Mouse (Mus musculus): ENCODE measurements around the gene Ptrhd1. TPM values are rescaled to one million over a fixed set of nuclear protein-coding genes. Genes with fewer than 3 reads are reported as not detected.
A peak's percentile ranks its signal among the peaks of the same experiment; 100 is the strongest.

Gene Ptrhd1
- polyA plus RNA-seq (2011; ENCODE audit: insufficient read depth, insufficient read length, low read depth, missing spikeins): 6.9 and 7.2 TPM in 2 replicates

GRCm38 (mm10) chr12:4233572-4234508, at the start of gene Ptrhd1, which contains the start of gene Cenpo:
Ptrhd1 (plus strand) TSS chr12:4234027.
Cenpo (minus strand) TSS chr12:4234294.
- peaks cover 12% of the 10 kb centered on the region; the same call in 1 of the 2 replicates for H3K36me3 ChIP-seq (ENCODE audit: control insufficient read depth, insufficient read depth, low read length, poor library complexity, severe bottlenecking)
- peak within 1 kb of the TSS; percentile 34 for H3K9ac ChIP-seq (ENCODE audit: low read depth, poor library complexity, severe bottlenecking)
- no peaks in the 10 kb centered on the region for H3K4me1 ChIP-seq (ENCODE audit: control insufficient read depth, insufficient read depth, low read length)
- H3K27ac ChIP-seq (ENCODE audit: insufficient read depth, low read length): peak within 1 kb of the TSS; percentile 83
- no peaks in the 10 kb centered on the region for H3K27me3 ChIP-seq (ENCODE audit: control insufficient read depth, insufficient read depth, low read length, poor library complexity, severe bottlenecking)
- TF ChIP-seq POLR2A (IDR thresholded peaks at IDR 0.05; ENCODE audit: insufficient read depth, low read length) (peak; percentile 91), EP300 (IDR thresholded peaks at IDR 0.05; ENCODE audit: insufficient read depth, low read depth, low read length) (0 out of 2 replicates have a peak, but pooled peaks have one; percentile 40), CTCF (IDR thresholded peaks at IDR 0.05; ENCODE audit: low read depth, low read length) (no peak)
- peak within 1 kb of the TSS; percentile 74 for H3K4me3 ChIP-seq (ENCODE audit: low read depth, low read length)
- no peaks in the 10 kb centered on the region for H3K9me3 ChIP-seq (replicated peaks; ENCODE audit: control insufficient read depth, insufficient read depth, low read length, poor library complexity, severe bottlenecking)

- peaks cover 4% of the 10 kb centered on the region for H3K4me1 ChIP-seq (ENCODE audit: control insufficient read depth, insufficient read depth, low read length)
Measured at GRCm38 (mm10) chr12:4184648-4185047, 49.2 kb upstream of the Ptrhd1 start.

GRCm38 (mm10) chr12:4188171-4189059, 45.4 kb upstream of the Ptrhd1 start:
- Histone ChIP-seq H3K4me1 (ENCODE audit: control insufficient read depth, insufficient read depth, low read length) (no peaks in the 10 kb centered on the region), H3K27ac (ENCODE audit: insufficient read depth, low read length) (peak overlapping the region; percentile 65), H3K27me3 (ENCODE audit: control insufficient read depth, insufficient read depth, low read length, poor library complexity, severe bottlenecking) (no peaks in the 10 kb centered on the region), H3K9ac (ENCODE audit: low read depth, poor library complexity, severe bottlenecking) (peak overlapping the region; percentile 7; the same call in 1 of the 2 replicates), H3K36me3 (ENCODE audit: control insufficient read depth, insufficient read depth, low read length, poor library complexity, severe bottlenecking) (no peaks in the 10 kb centered on the region), H3K9me3 (replicated peaks; ENCODE audit: control insufficient read depth, insufficient read depth, low read length, poor library complexity, severe bottlenecking) (no peaks in the 10 kb centered on the region), H3K4me3 (ENCODE audit: low read depth, low read length) (no peak overlapping the region; the same call in 1 of the 2 replicates)
- TF ChIP-seq CTCF (IDR thresholded peaks at IDR 0.05; ENCODE audit: low read depth, low read length) (no peak), EP300 (IDR thresholded peaks at IDR 0.05; ENCODE audit: insufficient read depth, low read depth, low read length) (no peak)

More at GRCm38 (mm10) chr12:4184648-4185047, 49.2 kb upstream of the Ptrhd1 start:
- H3K9me3 ChIP-seq (replicated peaks; ENCODE audit: control insufficient read depth, insufficient read depth, low read length, poor library complexity, severe bottlenecking): no peaks in the 10 kb centered on the region
- H3K36me3 ChIP-seq (ENCODE audit: control insufficient read depth, insufficient read depth, low read length, poor library complexity, severe bottlenecking): no peaks in the 10 kb centered on the region
- TF ChIP-seq POLR2A (IDR thresholded peaks at IDR 0.05; ENCODE audit: insufficient read depth, low read length): no peak
- TF ChIP-seq CTCF (IDR thresholded peaks at IDR 0.05; ENCODE audit: low read depth, low read length): no peak
- TF ChIP-seq EP300 (IDR thresholded peaks at IDR 0.05; ENCODE audit: insufficient read depth, low read depth, low read length): no peak
- no peaks in the 10 kb centered on the region for H3K27me3 ChIP-seq (ENCODE audit: control insufficient read depth, insufficient read depth, low read length, poor library complexity, severe bottlenecking)
- H3K4me3 ChIP-seq (ENCODE audit: low read depth, low read length): no peak overlapping the region
- H3K9ac ChIP-seq (ENCODE audit: low read depth, poor library complexity, severe bottlenecking): no peak overlapping the region
- H3K27ac ChIP-seq (ENCODE audit: insufficient read depth, low read length): no peak overlapping the region

GRCm38 (mm10) chr12:4189060-4189447, 44.8 kb upstream of the Ptrhd1 start:
- H3K36me3 ChIP-seq (ENCODE audit: control insufficient read depth, insufficient read depth, low read length, poor library complexity, severe bottlenecking): no peaks in the 10 kb centered on the region
- no peaks in the 10 kb centered on the region for H3K9me3 ChIP-seq (replicated peaks; ENCODE audit: control insufficient read depth, insufficient read depth, low read length, poor library complexity, severe bottlenecking)
- H3K27ac ChIP-seq (ENCODE audit: insufficient read depth, low read length): no peak overlapping the region
- peak overlapping the region; percentile 7; the same call in 1 of the 2 replicates for H3K9ac ChIP-seq (ENCODE audit: low read depth, poor library complexity, severe bottlenecking)
- no peak overlapping the region for H3K4me3 ChIP-seq (ENCODE audit: low read depth, low read length)
- TF ChIP-seq CTCF (IDR thresholded peaks at IDR 0.05; ENCODE audit: low read depth, low read length) (peak; percentile 97), EP300 (IDR thresholded peaks at IDR 0.05; ENCODE audit: insufficient read depth, low read depth, low read length) (peak; percentile 49; the same call in 1 of the 2 replicates), POLR2A (IDR thresholded peaks at IDR 0.05; ENCODE audit: insufficient read depth, low read length) (no peak)
- no peaks in the 10 kb centered on the region for H3K27me3 ChIP-seq (ENCODE audit: control insufficient read depth, insufficient read depth, low read length, poor library complexity, severe bottlenecking)
- H3K4me1 ChIP-seq (ENCODE audit: control insufficient read depth, insufficient read depth, low read length): no peaks in the 10 kb centered on the region

GRCm38 (mm10) chr12:4192514-4192913, 41.3 kb upstream of the Ptrhd1 start:
- Histone ChIP-seq H3K9me3 (replicated peaks; ENCODE audit: control insufficient read depth, insufficient read depth, low read length, poor library complexity, severe bottlenecking) (no peaks in the 10 kb centered on the region), H3K27me3 (ENCODE audit: control insufficient read depth, insufficient read depth, low read length, poor library complexity, severe bottlenecking) (no peaks in the 10 kb centered on the region), H3K4me1 (ENCODE audit: control insufficient read depth, insufficient read depth, low read length) (peaks cover 2% of the 10 kb centered on the region), H3K4me3 (ENCODE audit: low read depth, low read length) (no peak overlapping the region), H3K36me3 (ENCODE audit: control insufficient read depth, insufficient read depth, low read length, poor library complexity, severe bottlenecking) (no peaks in the 10 kb centered on the region), H3K27ac (ENCODE audit: insufficient read depth, low read length) (no peak overlapping the region), H3K9ac (ENCODE audit: low read depth, poor library complexity, severe bottlenecking) (no peak overlapping the region)
- TF ChIP-seq CTCF (IDR thresholded peaks at IDR 0.05; ENCODE audit: low read depth, low read length) (no peak), POLR2A (IDR thresholded peaks at IDR 0.05; ENCODE audit: insufficient read depth, low read length) (no peak), EP300 (IDR thresholded peaks at IDR 0.05; ENCODE audit: insufficient read depth, low read depth, low read length) (no peak)

All from ES-Bruce4 (cell line).